Mouse (Mus musculus) liver, embryonic 14.5 days (tissue): ENCODE data around the gene Knop1.

ENCODE experiments used
- CTCF ChIP-seq: IDR thresholded peaks from 2 replicates; pipeline ENCODE4 v1.5.1; 2016; ENCODE audit warnings: antibody characterized with exemption, low read depth, control low read depth
- EP300 ChIP-seq: IDR thresholded peaks from 2 replicates; pipeline ENCODE4 v1.6.1; 2016; ENCODE audit warnings: antibody characterized with exemption, low read depth

DNA sequence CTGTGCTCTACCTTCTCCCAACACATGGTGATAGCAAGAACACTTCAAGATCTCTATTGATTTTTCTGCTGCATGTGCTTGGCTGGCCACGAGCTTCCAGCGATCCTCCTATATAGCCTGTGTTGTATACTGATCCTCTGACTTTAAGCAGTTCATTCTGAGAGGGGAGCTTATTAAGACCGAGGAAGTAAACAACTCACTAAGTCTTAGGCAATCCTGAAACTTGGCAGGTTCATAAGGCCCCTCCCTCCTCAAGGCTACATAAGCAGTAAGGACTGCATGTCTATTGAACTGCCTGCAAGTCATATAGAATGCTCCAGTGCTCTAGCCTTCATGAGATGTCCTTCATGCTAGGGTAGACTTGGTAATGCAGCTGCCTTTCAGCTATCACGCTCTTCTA, 9.7 kb downstream of the Knop1 start:
- TF ChIP-seq EP300, result no peak
- TF ChIP-seq CTCF, result no peak
